Mouse (Mus musculus): ENCODE measurements around the gene Pld4.

DNA sequence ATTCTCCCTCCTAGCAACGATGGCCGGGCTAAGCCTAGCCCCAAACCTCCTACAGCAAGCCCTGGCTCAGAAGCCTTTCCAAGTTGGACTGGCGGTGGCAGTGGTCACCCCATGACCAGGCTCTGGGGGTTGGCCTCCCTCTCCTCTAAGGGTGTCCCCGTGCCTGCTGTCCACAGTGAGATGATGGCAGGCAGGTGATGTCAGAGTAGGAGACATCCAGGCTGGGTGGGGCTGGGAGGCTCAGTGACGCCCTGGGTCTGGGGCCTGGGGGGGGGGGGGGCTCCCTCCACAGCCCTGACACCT lies 37.5 kb upstream of the Pld4 start:
- TF ChIP-seq POLR2A (IDR thresholded peaks at IDR 0.05; ENCODE audit: control insufficient read depth, low read depth, low read length) (no peak), CTCF (IDR thresholded peaks at IDR 0.05; ENCODE audit: control insufficient read depth, insufficient read depth, insufficient replicate concordance, low read depth, low read length) (no peak)
